Mouse (Mus musculus) megakaryocyte, embryonic 14.5 days (primary cell): ENCODE results near the gene Pdgfa.

Experiments used
- FLI1 ChIP-seq: IDR thresholded peaks from 2 replicates; pipeline ENCODE4 v1.6.1; 2012; ENCODE audit warnings: low read length, inconsistent platforms, mixed read lengths
- GATA1 ChIP-seq: IDR thresholded peaks from 3 replicates; pipeline ENCODE4 v1.6.1; 2012; ENCODE audit warnings: mixed read lengths, low read length, inconsistent platforms, borderline replicate concordance

GRCm38 (mm10) chr5:139034746-139035145, 37.6 kb upstream of the Pdgfa start:
- TF ChIP-seq GATA1 (no peak), FLI1 (no peak)
